ENCODE assay signal across 9 mouse cellular contexts in genomic region chr6:124831199-124831598, GRCm38 (mm10). TPM values are rescaled to one million over a fixed set of nuclear protein-coding genes. Genes with fewer than 3 reads are reported as not detected.
A peak's percentile ranks its signal among the peaks of the same experiment; 100 is the strongest.
DNase-seq lines count a peak whose midpoint lies in the region; ATAC-seq and TF ChIP-seq lines count a peak whose summit lies in the region.
"Not testable (repeated sequence)": the region's sequence is repeated elsewhere in the genome, so short reads cannot be mapped to it uniquely, and the experiment has no call there.
"Had no signal": no experiment of that assay in that cellular context is flagged by ENCODE, and none has a peak within 500 bp of the region (broad histone marks: within the 10 kb centered on the region; RNA-seq: fewer than 3 reads in every experiment).

No protein-coding gene starts in this region.

- not testable (repeated sequence) for H3K27me3 ChIP-seq in forebrain, embryonic 11.5 days (ENCODE audit: control insufficient read depth, insufficient read depth, low read length); heart, embryonic 14.5 days (ENCODE audit: control insufficient read depth, insufficient read depth, low read length); hindbrain, postnatal 0 days (ENCODE audit: insufficient read depth, low read length); limb, embryonic 10.5 days (ENCODE audit: low read depth, poor library complexity, severe bottlenecking); liver, embryonic 15.5 days; midbrain, embryonic 12.5 days; stomach, postnatal 0 days (ENCODE audit: control insufficient read depth, insufficient read depth, low read length)

- TF ChIP-seq EP300 in stomach, postnatal 0 days (optimal IDR thresholded peaks at IDR 0.05), result not testable (repeated sequence)

- H3K4me1 ChIP-seq in forebrain, embryonic 11.5 days (replicated peaks; ENCODE audit: control insufficient read depth, insufficient read depth, low read length), result peaks cover 12% of the 10 kb centered on the region; the same call in 1 of the 2 replicates
- peaks cover 13 to 25% of the 10 kb centered on the region in 2 experiments for H3K4me1 ChIP-seq in heart, embryonic 14.5 days (ENCODE audit: control insufficient read depth in 2 of 2, insufficient read depth in 2 of 2, low read length in 2 of 2)
- H3K4me1 ChIP-seq in hindbrain, postnatal 0 days (ENCODE audit: insufficient read depth, low read length); stomach, postnatal 0 days (replicated peaks; ENCODE audit: control insufficient read depth, insufficient read depth): not testable (repeated sequence)
- H3K4me1 ChIP-seq in limb, embryonic 10.5 days, result peaks cover 54% of the 10 kb centered on the region
- peaks cover 51% of the 10 kb centered on the region for H3K4me1 ChIP-seq in liver, embryonic 15.5 days (replicated peaks)
- H3K4me1 ChIP-seq in midbrain, embryonic 12.5 days, result peaks cover 35% of the 10 kb centered on the region

- H3K4me3 ChIP-seq in forebrain, embryonic 11.5 days (ENCODE audit: low read depth, low read length), result peak overlapping the region; percentile 82
- peak overlapping the region in 1 of 2 experiments; percentile 68; a peak in 1 of 4 replicates for H3K4me3 ChIP-seq in heart, embryonic 14.5 days (ENCODE audit: control insufficient read depth in 1 of 2, insufficient read depth in 1 of 2, low read depth in 1 of 2, low read length in 2 of 2)
- H3K4me3 ChIP-seq in hindbrain, postnatal 0 days (ENCODE audit: low read length); stomach, postnatal 0 days (ENCODE audit: low read depth, low read length): not testable (repeated sequence)
- peak overlapping the region; percentile 80; the same call in 1 of the 2 replicates for H3K4me3 ChIP-seq in limb, embryonic 10.5 days
- H3K4me3 ChIP-seq in liver, embryonic 15.5 days (replicated peaks), result peak overlapping the region; percentile 83
- H3K4me3 ChIP-seq in midbrain, embryonic 12.5 days, result peak overlapping the region; percentile 66

- not testable (repeated sequence) for TF ChIP-seq CTCF in hindbrain, postnatal 0 days (IDR thresholded peaks at IDR 0.05; ENCODE audit: low read depth); stomach, postnatal 0 days (IDR thresholded peaks at IDR 0.05; ENCODE audit: low read depth)

- H3K9ac ChIP-seq in forebrain, embryonic 11.5 days (ENCODE audit: low read length); heart, embryonic 14.5 days (ENCODE audit: low read length); hindbrain, postnatal 0 days (replicated peaks; ENCODE audit: low read length); stomach, postnatal 0 days (ENCODE audit: low read length): not testable (repeated sequence)
- peak overlapping the region; percentile 95 for H3K9ac ChIP-seq in liver, embryonic 15.5 days
- peak overlapping the region; percentile 28; the same call in 1 of the 2 replicates for H3K9ac ChIP-seq in midbrain, embryonic 12.5 days (replicated peaks)

- H3K9me3 ChIP-seq in forebrain, embryonic 11.5 days (ENCODE audit: control insufficient read depth, low read length); heart, embryonic 14.5 days (ENCODE audit: control insufficient read depth, low read length); hindbrain, postnatal 0 days (ENCODE audit: low read length); limb, embryonic 10.5 days (replicated peaks); liver, embryonic 15.5 days (replicated peaks); midbrain, embryonic 12.5 days; stomach, postnatal 0 days (ENCODE audit: control insufficient read depth, low read length): not testable (repeated sequence)

- peak overlapping the region; percentile 79; the same call in 1 of the 2 replicates for H3K4me2 ChIP-seq in forebrain, embryonic 11.5 days (ENCODE audit: low read depth, low read length, severe bottlenecking)
- peak overlapping the region; percentile 90 for H3K4me2 ChIP-seq in heart, embryonic 14.5 days (ENCODE audit: low read length)
- H3K4me2 ChIP-seq in hindbrain, postnatal 0 days (ENCODE audit: low read depth, low read length), result peak overlapping the region; percentile 71; the same call in 1 of the 2 replicates
- peak overlapping the region; percentile 68 for H3K4me2 ChIP-seq in liver, embryonic 15.5 days
- peak overlapping the region; percentile 80 for H3K4me2 ChIP-seq in midbrain, embryonic 12.5 days (replicated peaks)
- H3K4me2 ChIP-seq in stomach, postnatal 0 days (replicated peaks; ENCODE audit: low read depth), result peak overlapping the region; percentile 84

- H3K27ac ChIP-seq in forebrain, embryonic 11.5 days (ENCODE audit: low read depth, low read length); heart, embryonic 14.5 days (replicated peaks in 1 of 2; ENCODE audit: control insufficient read depth in 1 of 2, insufficient read depth in 1 of 2, low read depth in 2 of 2, low read length in 2 of 2); hindbrain, postnatal 0 days; limb, embryonic 10.5 days; midbrain, embryonic 12.5 days (replicated peaks); stomach, postnatal 0 days (replicated peaks): not testable (repeated sequence)
- peak overlapping the region; percentile 94; the same call in 1 of the 2 replicates for H3K27ac ChIP-seq in liver, embryonic 15.5 days (replicated peaks)

- H3K36me3 ChIP-seq in forebrain, embryonic 11.5 days (ENCODE audit: control insufficient read depth, insufficient read depth, low read length); hindbrain, postnatal 0 days (ENCODE audit: insufficient read depth, low read length); stomach, postnatal 0 days (ENCODE audit: control insufficient read depth, insufficient read depth, low read length): not testable (repeated sequence)
- H3K36me3 ChIP-seq in heart, embryonic 14.5 days (ENCODE audit: control insufficient read depth, insufficient read depth, low read length), result peaks cover 40% of the 10 kb centered on the region
- H3K36me3 ChIP-seq in limb, embryonic 10.5 days, result peaks cover 57% of the 10 kb centered on the region
- H3K36me3 ChIP-seq in liver, embryonic 15.5 days (replicated peaks), result peaks cover 53% of the 10 kb centered on the region
- H3K36me3 ChIP-seq in midbrain, embryonic 12.5 days, result peaks cover 39% of the 10 kb centered on the region

- DNase-seq in cerebellum, adult 9-10 months, result peak; percentile 61
- not testable (repeated sequence) for DNase-seq in forebrain, embryonic 11.5 days (ENCODE audit: low spot score); hindbrain, postnatal 0 days (ENCODE audit: low spot score); limb, embryonic 10.5 days (ENCODE audit: low spot score); stomach, postnatal 0 days (ENCODE audit: low spot score)

- WGBS in forebrain, embryonic 11.5 days, result 95% methylated on average over 4 of the region's 4 CpGs
- WGBS in heart, embryonic 14.5 days, result 95% methylated on average over 4 of the region's 4 CpGs
- WGBS in hindbrain, postnatal 0 days, result 95% methylated on average over 4 of the region's 4 CpGs
- 91% methylated on average over 4 of the region's 4 CpGs for WGBS in limb, embryonic 10.5 days
- WGBS in liver, embryonic 15.5 days (ENCODE audit: insufficient replicate concordance), result 92% methylated on average over 4 of the region's 4 CpGs
- WGBS in midbrain, embryonic 12.5 days, result 94% methylated on average over 4 of the region's 4 CpGs
- 89% methylated on average over 4 of the region's 4 CpGs for WGBS in stomach, postnatal 0 days

- ATAC-seq in forebrain, embryonic 11.5 days (replicated peaks; ENCODE audit: low FRiP score); heart, embryonic 14.5 days (ENCODE audit: insufficient number of reproducible peaks, insufficient read depth, low FRiP score, low read depth); hindbrain, postnatal 0 days; liver, embryonic 15.5 days (ENCODE audit: insufficient read depth); midbrain, embryonic 12.5 days (ENCODE audit: low FRiP score, low read depth); stomach, postnatal 0 days (ENCODE audit: low FRiP score, low TSS enrichment): not testable (repeated sequence)

RNA-seq across cellular contexts. Expression of gene Cdca3, which starts 1.9 kb away (rescaled TPM):
- polyA plus RNA-seq in forebrain, embryonic 11.5 days (2014; fragmentation: Nextera tagmentation; extraction: Ambion mirVana), result 276 and 307 TPM in 2 replicates
- polyA plus RNA-seq in heart, embryonic 14.5 days (2014; fragmentation: Nextera tagmentation; extraction: Ambion mirVana), result 126 and 139 TPM in 2 replicates
- total RNA-seq in hindbrain, postnatal 0 days (2014; rRNA removed), result 34.7 and 39.9 TPM in 2 replicates
- polyA plus RNA-seq in hindbrain, postnatal 0 days (2015; fragmentation: Nextera tagmentation; extraction: Ambion mirVana), result 40.9 and 47.3 TPM in 2 replicates
- polyA plus RNA-seq in limb, embryonic 10.5 days (2016; fragmentation: Nextera tagmentation; extraction: Ambion mirVana), result 243 and 250 TPM in 2 replicates
- 192 and 194 TPM in 2 replicates for polyA plus RNA-seq in liver, embryonic 15.5 days (2015; fragmentation: Nextera tagmentation; extraction: Ambion mirVana)
- polyA plus RNA-seq in midbrain, embryonic 12.5 days (2016; fragmentation: Nextera tagmentation; extraction: Ambion mirVana), result 168 and 169 TPM in 2 replicates
- polyA plus RNA-seq in stomach, postnatal 0 days (2015; fragmentation: Nextera tagmentation; extraction: Ambion mirVana), result 43.3 and 52.8 TPM in 2 replicates

RNA-seq across cellular contexts. Expression of gene Usp5, which starts 1.9 kb away (rescaled TPM):
- 182 and 184 TPM in 2 replicates for polyA plus RNA-seq in forebrain, embryonic 11.5 days (2014; fragmentation: Nextera tagmentation; extraction: Ambion mirVana)
- polyA plus RNA-seq in heart, embryonic 14.5 days (2014; fragmentation: Nextera tagmentation; extraction: Ambion mirVana), result 78.9 and 85.9 TPM in 2 replicates
- total RNA-seq in hindbrain, postnatal 0 days (2014; rRNA removed), result 222 and 233 TPM in 2 replicates
- polyA plus RNA-seq in hindbrain, postnatal 0 days (2015; fragmentation: Nextera tagmentation; extraction: Ambion mirVana), result 182 and 189 TPM in 2 replicates
- polyA plus RNA-seq in limb, embryonic 10.5 days (2016; fragmentation: Nextera tagmentation; extraction: Ambion mirVana), result 200 and 209 TPM in 2 replicates
- polyA plus RNA-seq in liver, embryonic 15.5 days (2015; fragmentation: Nextera tagmentation; extraction: Ambion mirVana), result 54.9 and 55.4 TPM in 2 replicates
- polyA plus RNA-seq in midbrain, embryonic 12.5 days (2016; fragmentation: Nextera tagmentation; extraction: Ambion mirVana), result 213 and 214 TPM in 2 replicates
- 60.3 and 61.8 TPM in 2 replicates for polyA plus RNA-seq in stomach, postnatal 0 days (2015; fragmentation: Nextera tagmentation; extraction: Ambion mirVana)

RNA-seq across cellular contexts. Expression of gene Gnb3, which starts 8.9 kb away (rescaled TPM):
- polyA plus RNA-seq in forebrain, embryonic 11.5 days (2014; fragmentation: Nextera tagmentation; extraction: Ambion mirVana), result 0.71 and 1.1 TPM in 2 replicates
- 6.7 and 7.5 TPM in 2 replicates for polyA plus RNA-seq in heart, embryonic 14.5 days (2014; fragmentation: Nextera tagmentation; extraction: Ambion mirVana)
- total RNA-seq in hindbrain, postnatal 0 days (2014; rRNA removed), result 0.68 and 0.72 TPM in 2 replicates
- polyA plus RNA-seq in hindbrain, postnatal 0 days (2015; fragmentation: Nextera tagmentation; extraction: Ambion mirVana), result 1.6 and 2.2 TPM in 2 replicates
- polyA plus RNA-seq in limb, embryonic 10.5 days (2016; fragmentation: Nextera tagmentation; extraction: Ambion mirVana), result 0.34 and 0.35 TPM in 2 replicates
- polyA plus RNA-seq in liver, embryonic 15.5 days (2015; fragmentation: Nextera tagmentation; extraction: Ambion mirVana), result 0.29 and 0.68 TPM in 2 replicates
- 5.5 TPM in 2 replicates for polyA plus RNA-seq in midbrain, embryonic 12.5 days (2016; fragmentation: Nextera tagmentation; extraction: Ambion mirVana)
- polyA plus RNA-seq in stomach, postnatal 0 days (2015; fragmentation: Nextera tagmentation; extraction: Ambion mirVana), result 0.53 and 0.98 TPM in 2 replicates
- polyA plus RNA-seq: CD4-positive, CD25-positive, alpha-beta regulatory T cell, adult 4 months had no signal

RNA-seq across cellular contexts. Expression of gene Tpi1, which starts 17.1 kb away (rescaled TPM):
- 875 and 885 TPM in 2 replicates for polyA plus RNA-seq in forebrain, embryonic 11.5 days (2014; fragmentation: Nextera tagmentation; extraction: Ambion mirVana)
- 1,486 and 1,545 TPM in 2 replicates for polyA plus RNA-seq in heart, embryonic 14.5 days (2014; fragmentation: Nextera tagmentation; extraction: Ambion mirVana)
- total RNA-seq in hindbrain, postnatal 0 days (2014; rRNA removed), result 506 and 525 TPM in 2 replicates
- polyA plus RNA-seq in hindbrain, postnatal 0 days (2015; fragmentation: Nextera tagmentation; extraction: Ambion mirVana), result 515 and 534 TPM in 2 replicates
- polyA plus RNA-seq in limb, embryonic 10.5 days (2016; fragmentation: Nextera tagmentation; extraction: Ambion mirVana), result 831 and 927 TPM in 2 replicates
- 405 and 414 TPM in 2 replicates for polyA plus RNA-seq in liver, embryonic 15.5 days (2015; fragmentation: Nextera tagmentation; extraction: Ambion mirVana)
- 423 and 428 TPM in 2 replicates for polyA plus RNA-seq in midbrain, embryonic 12.5 days (2016; fragmentation: Nextera tagmentation; extraction: Ambion mirVana)
- 463 and 465 TPM in 2 replicates for polyA plus RNA-seq in stomach, postnatal 0 days (2015; fragmentation: Nextera tagmentation; extraction: Ambion mirVana)

RNA-seq across cellular contexts. Expression of gene Spsb2, which starts 22.7 kb away (rescaled TPM):
- polyA plus RNA-seq in forebrain, embryonic 11.5 days (2014; fragmentation: Nextera tagmentation; extraction: Ambion mirVana), result 7.5 and 8.4 TPM in 2 replicates
- polyA plus RNA-seq in heart, embryonic 14.5 days (2014; fragmentation: Nextera tagmentation; extraction: Ambion mirVana), result 4.0 and 5.7 TPM in 2 replicates
- 7.3 and 8.7 TPM in 2 replicates for total RNA-seq in hindbrain, postnatal 0 days (2014; rRNA removed)
- polyA plus RNA-seq in hindbrain, postnatal 0 days (2015; fragmentation: Nextera tagmentation; extraction: Ambion mirVana), result 9.6 and 9.8 TPM in 2 replicates
- polyA plus RNA-seq in limb, embryonic 10.5 days (2016; fragmentation: Nextera tagmentation; extraction: Ambion mirVana), result 4.7 and 6.9 TPM in 2 replicates
- polyA plus RNA-seq in liver, embryonic 15.5 days (2015; fragmentation: Nextera tagmentation; extraction: Ambion mirVana), result 9.2 and 9.5 TPM in 2 replicates
- 8.1 and 8.6 TPM in 2 replicates for polyA plus RNA-seq in midbrain, embryonic 12.5 days (2016; fragmentation: Nextera tagmentation; extraction: Ambion mirVana)
- polyA plus RNA-seq in stomach, postnatal 0 days (2015; fragmentation: Nextera tagmentation; extraction: Ambion mirVana), result 18.8 and 18.9 TPM in 2 replicates
